Mouse (Mus musculus) MEL (cell line): ENCODE data around the gene Scarb1. TPM values are rescaled to one million over a fixed set of nuclear protein-coding genes. Genes with fewer than 3 reads are reported as not detected.

Experiments
- DNase-seq: peaks from one replicate; pipeline ENCODE4 v3.0.0; 2011; ENCODE audit warnings: low read depth, low spot score
- H3K27ac ChIP-seq: 2 replicates; pipeline ENCODE4 v1.5.1; 2012; ENCODE audit warnings: low read depth, mild to moderate bottlenecking, control low read depth, low read length, moderate library complexity; ENCODE audit not compliant: control insufficient read depth
- H3K27me3 ChIP-seq, 2 experiments: fragments of 150-350 bp in 1 of 2; sonication (generic) in 1 of 2; 2 replicates each; pipeline ENCODE4 v1.6.1; 2012; ENCODE audit warnings: low read length in 2 of 2, mild to moderate bottlenecking in 2 of 2, improper control_type of control experiment in 1 of 2, moderate library complexity in 1 of 2; ENCODE audit not compliant: insufficient read depth in 2 of 2, control insufficient read depth in 1 of 2
- H3K36me3 ChIP-seq, 2 experiments: 2 replicates each; pipeline ENCODE4 v1.6.1; 2012 to 2014; ENCODE audit warnings: low read length in 2 of 2, improper control_type of control experiment in 1 of 2, inconsistent platforms in 1 of 2, mild to moderate bottlenecking in 1 of 2; ENCODE audit not compliant: insufficient read depth in 2 of 2, control insufficient read depth in 1 of 2
- H3K4me1 ChIP-seq, 2 experiments: fragments of 150-350 bp in 1 of 2; sonication (generic) in 1 of 2; 2 replicates each; pipeline ENCODE4 v1.6.1; 2012; ENCODE audit warnings: low read length in 2 of 2, improper control_type of control experiment in 1 of 2, mild to moderate bottlenecking in 1 of 2; ENCODE audit not compliant: insufficient read depth in 2 of 2, control insufficient read depth in 1 of 2
- H3K4me3 ChIP-seq, 2 experiments: fragments of 150-350 bp in 1 of 2; sonication (generic) in 1 of 2; 2 replicates each; pipeline ENCODE4 v1.5.1; 2012; ENCODE audit warnings: low read depth in 2 of 2, low read length in 2 of 2, mild to moderate bottlenecking in 2 of 2, moderate library complexity in 2 of 2, control low read depth in 1 of 2, improper control_type of control experiment in 1 of 2; ENCODE audit not compliant: control insufficient read depth in 1 of 2, insufficient read depth in 1 of 2
- H3K79me2 ChIP-seq: 2 replicates; pipeline ENCODE4 v1.6.1; 2012; ENCODE audit warnings: mild to moderate bottlenecking, low read length, moderate library complexity; ENCODE audit not compliant: control insufficient read depth, poor library complexity, insufficient read depth
- H3K9ac ChIP-seq: 2 replicates; pipeline ENCODE4 v1.6.1; 2012; ENCODE audit warnings: low read depth, mild to moderate bottlenecking, control low read depth, low read length, moderate library complexity; ENCODE audit not compliant: control insufficient read depth, poor library complexity, severe bottlenecking
- H3K9me3 ChIP-seq: fragments of 150-350 bp; sonication (generic); replicated peaks from 2 replicates; pipeline ENCODE4 v1.6.1; 2012; ENCODE audit warnings: mild to moderate bottlenecking, low read length, improper control_type of control experiment, moderate library complexity; ENCODE audit not compliant: insufficient read depth
- CHD1 ChIP-seq: IDR thresholded peaks from 2 replicates; pipeline ENCODE4 v1.6.1; 2012; ENCODE audit warnings: low read depth, mild to moderate bottlenecking, inconsistent platforms, low read length, improper control_type of control experiment
- CTCF ChIP-seq, 3 experiments: IDR thresholded peaks in 2 of 3; conservative IDR thresholded peaks in 1 of 3; 2 replicates each; pipeline ENCODE4 v1.5.1; 2011 to 2012; ENCODE audit warnings: low read length in 3 of 3, low read depth in 2 of 3, mild to moderate bottlenecking in 2 of 3, improper control_type of control experiment in 1 of 3, inconsistent platforms in 1 of 3, mixed read lengths in 1 of 3, moderate library complexity in 1 of 3; ENCODE audit not compliant: control insufficient read depth in 1 of 3, insufficient read depth in 1 of 3, poor library complexity in 1 of 3, severe bottlenecking in 1 of 3
- ETS1 ChIP-seq: IDR thresholded peaks from 2 replicates; pipeline ENCODE4 v1.6.1; 2012; ENCODE audit warnings: low read depth, mild to moderate bottlenecking, inconsistent platforms, low read length, improper control_type of control experiment, moderate library complexity
- GABPA ChIP-seq: IDR thresholded peaks from 2 replicates; pipeline ENCODE4 v1.6.1; 2012; ENCODE audit warnings: low read depth, mild to moderate bottlenecking, inconsistent platforms, low read length, improper control_type of control experiment, moderate library complexity
- MAFK ChIP-seq: IDR thresholded peaks from 2 replicates; pipeline ENCODE4 v1.6.1; 2011; ENCODE audit warnings: low read depth, mild to moderate bottlenecking, low read length, improper control_type of control experiment, borderline replicate concordance
- MEF2A ChIP-seq: IDR thresholded peaks from 2 replicates; pipeline ENCODE4 v1.6.1; 2014; ENCODE audit warnings: low read depth, mild to moderate bottlenecking, inconsistent platforms, low read length, improper control_type of control experiment; ENCODE audit not compliant: poor library complexity, insufficient replicate concordance, severe bottlenecking; ENCODE audit errors: extremely low read depth
- MXI1 ChIP-seq: IDR thresholded peaks from 2 replicates; pipeline ENCODE4 v1.6.1; 2011; ENCODE audit warnings: mild to moderate bottlenecking, low read depth, low read length, improper control_type of control experiment
- MYB ChIP-seq: IDR thresholded peaks from 2 replicates; pipeline ENCODE4 v1.6.1; 2011; ENCODE audit warnings: mild to moderate bottlenecking, low read depth, low read length, improper control_type of control experiment
- MYC ChIP-seq: IDR thresholded peaks from 2 replicates; pipeline ENCODE4 v1.6.1; 2011; ENCODE audit warnings: low read depth, mild to moderate bottlenecking, low read length, improper control_type of control experiment, moderate library complexity
- POLR2A ChIP-seq, 2 experiments: IDR thresholded peaks; 2 replicates each; pipeline ENCODE4 v1.6.1; 2011 to 2012; ENCODE audit warnings: low read length in 2 of 2, mild to moderate bottlenecking in 2 of 2, control low read depth in 1 of 2, improper control_type of control experiment in 1 of 2, low read depth in 1 of 2, moderate library complexity in 1 of 2; ENCODE audit not compliant: control insufficient read depth in 1 of 2, insufficient read depth in 1 of 2, poor library complexity in 1 of 2
- RAD21 ChIP-seq: IDR thresholded peaks from 2 replicates; pipeline ENCODE4 v1.6.1; 2011; ENCODE audit warnings: mild to moderate bottlenecking, low read depth, low read length, improper control_type of control experiment
- RCOR1 ChIP-seq: IDR thresholded peaks from 2 replicates; pipeline ENCODE4 v1.6.1; 2012; ENCODE audit warnings: low read depth, mild to moderate bottlenecking, inconsistent platforms, low read length, improper control_type of control experiment
- SIN3A ChIP-seq: IDR thresholded peaks from 2 replicates; pipeline ENCODE4 v1.6.1; 2012; ENCODE audit warnings: low read length, improper control_type of control experiment, inconsistent platforms
- SMC3 ChIP-seq: IDR thresholded peaks from 2 replicates; pipeline ENCODE4 v1.6.1; 2011; ENCODE audit warnings: low read depth, low read length, improper control_type of control experiment
- TAL1 ChIP-seq: IDR thresholded peaks from 2 replicates; pipeline ENCODE4 v1.6.1; 2012; ENCODE audit warnings: mild to moderate bottlenecking, inconsistent platforms, low read length, moderate library complexity, mixed read lengths
- TBP ChIP-seq: IDR thresholded peaks from 2 replicates; pipeline ENCODE4 v1.8.0; 2011; ENCODE audit warnings: low read depth, low read length, improper control_type of control experiment
- TCF12 ChIP-seq: IDR thresholded peaks from 2 replicates; pipeline ENCODE4 v1.6.1; 2014; ENCODE audit warnings: low read depth, mild to moderate bottlenecking, inconsistent platforms, low read length, improper control_type of control experiment, moderate library complexity
- USF1 ChIP-seq: IDR thresholded peaks from 2 replicates; pipeline ENCODE4 v1.6.1; 2014; ENCODE audit warnings: low read depth, mild to moderate bottlenecking, inconsistent platforms, low read length, improper control_type of control experiment, moderate library complexity
- USF2 ChIP-seq, 2 experiments: IDR thresholded peaks; 2 replicates each; pipeline ENCODE4 v1.6.1; 2011 to 2012; ENCODE audit warnings: improper control_type of control experiment in 2 of 2, low read length in 2 of 2, borderline replicate concordance in 1 of 2, inconsistent platforms in 1 of 2, low read depth in 1 of 2, mild to moderate bottlenecking in 1 of 2; ENCODE audit not compliant: insufficient read depth in 1 of 2
- ZC3H11A ChIP-seq: IDR thresholded peaks from 2 replicates; pipeline ENCODE4 v1.6.1; 2012; ENCODE audit warnings: low read depth, mild to moderate bottlenecking, inconsistent platforms, low read length, improper control_type of control experiment
- ZMIZ1 ChIP-seq: IDR thresholded peaks from 2 replicates; pipeline ENCODE4 v1.6.1; 2012; ENCODE audit warnings: low read depth, mild to moderate bottlenecking, inconsistent platforms, low read length, improper control_type of control experiment, moderate library complexity
- ZNF384 ChIP-seq: IDR thresholded peaks from 2 replicates; pipeline ENCODE4 v1.6.1; 2012; ENCODE audit warnings: low read depth, mild to moderate bottlenecking, inconsistent platforms, low read length, improper control_type of control experiment
- polyA plus RNA-seq, 2 experiments: library from polyadenylated mRNA; stranded (reverse) in 1 of 2; unstranded in 1 of 2; fragments of >175 nt in 1 of 2; fragments of >200 nt in 1 of 2; gene quantifications; 2 replicates each; pipeline versions ENCODE4 v1.2.1 to v1.2.4; 2012; ENCODE audit warnings: low replicate concordance in 2 of 2, low read depth in 1 of 2; ENCODE audit not compliant: insufficient read length in 2 of 2, insufficient read depth in 1 of 2, missing spikeins in 1 of 2
- total RNA-seq: library from RNA; depleted of rRNA; stranded (reverse); fragments of 300-350 nt; gene quantifications from 2 replicates; pipeline ENCODE4 v1.2.3, GENCODE M21; 2012

The Scarb1 gene
- total and polyA plus RNA-seq, 3 experiments = 53.1 to 98.3 TPM; not detected in 1

GRCm38 (mm10) chr5:125273666-125274109 is 67.2 kb downstream of the Scarb1 start (continued):
- TF ChIP-seq CHD1 = no peak

GRCm38 (mm10) chr5:125272231-125272988 is 68.5 kb downstream of the Scarb1 start:
- Histone ChIP-seq H3K36me3 (peaks cover 0 to 5% of the 10 kb centered on the region in 2 experiments; a peak in 3 of 4 replicates), H3K9ac (no peak overlapping the region), H3K79me2 (no peaks in the 10 kb centered on the region), H3K4me3 (no peak overlapping the region), H3K27me3 (no peaks in the 10 kb centered on the region)
- DNase-seq = no peak
- TF ChIP-seq ZMIZ1 = no peak
- TF ChIP-seq SIN3A = no peak
- TF ChIP-seq ETS1 = no peak
- no peak for TF ChIP-seq TCF12
- no peak for TF ChIP-seq MEF2A
- TF ChIP-seq USF1 = no peak
- no peak for TF ChIP-seq SMC3
- TF ChIP-seq TBP = no peak
- no peak for TF ChIP-seq POLR2A (IDR thresholded peaks at IDR 0.05; ENCODE audit: control insufficient read depth in 1 of 2, insufficient read depth in 1 of 2, low read depth in 1 of 2, low read length in 2 of 2, poor library complexity in 1 of 2)
- TF ChIP-seq RCOR1 = no peak
- TF ChIP-seq, all 39 proteins: peak for 0
- Histone ChIP-seq H3K9me3 (no peaks in the 10 kb centered on the region), H3K4me1 (peaks cover 2 to 19% of the 10 kb centered on the region in 2 experiments), H3K27ac (no peak overlapping the region)

GRCm38 (mm10) chr5:125271531-125272203 is 69.2 kb downstream of the Scarb1 start:
- no peaks in the 10 kb centered on the region for H3K27me3 ChIP-seq
- H3K79me2 ChIP-seq = no peaks in the 10 kb centered on the region
- peak overlapping the region; percentile 8; the same call in 1 of the 2 replicates for H3K27ac ChIP-seq
- H3K4me1 ChIP-seq = peaks cover 2 to 19% of the 10 kb centered on the region in 2 experiments
- peaks cover 0 to 5% of the 10 kb centered on the region in 2 experiments; a peak in 2 of 4 replicates for H3K36me3 ChIP-seq
- H3K9me3 ChIP-seq = no peaks in the 10 kb centered on the region
- TF ChIP-seq MYC (0 out of 2 replicates have a peak, but pooled peaks have one; percentile 14), GABPA (no peak), MAFK (no peak), SMC3 (peak; percentile 67), MXI1 (no peak), ZNF384 (peak; percentile 92), TAL1 (no peak), RAD21 (peak; percentile 75), SIN3A (peak; percentile 74), TBP (0 out of 2 replicates have a peak, but pooled peaks have one; percentile 12), ZC3H11A (0 out of 2 replicates have a peak, but pooled peaks have one; percentile 4), USF2 (IDR thresholded peaks at IDR 0.05; ENCODE audit: borderline replicate concordance in 1 of 2, insufficient read depth in 1 of 2, low read depth in 1 of 2, low read length in 2 of 2) (no peak), CTCF (IDR thresholded peaks at IDR 0.05 in 2 of 3, conservative IDR thresholded peaks at IDR 0.05 in 1 of 3; ENCODE audit: control insufficient read depth in 1 of 3, insufficient read depth in 1 of 3, low read depth in 2 of 3, low read length in 3 of 3, poor library complexity in 1 of 3, severe bottlenecking in 1 of 3) (peak; percentile 78 to 97 (median 94)), MYB (no peak)
- peak; percentile 92 for DNase-seq
- peak overlapping the region; percentile 13 to 14; a peak in 2 of 4 replicates for H3K4me3 ChIP-seq
- peak overlapping the region; percentile 27; the same call in 1 of the 2 replicates for H3K9ac ChIP-seq
